Mouse (Mus musculus) stomach, postnatal 0 days (tissue): ENCODE data around the gene Gm12569.

Experiments used
- CTCF ChIP-seq: IDR thresholded peaks from 2 replicates; pipeline ENCODE4 v1.5.1; 2016; ENCODE audit warnings: antibody characterized with exemption, low read depth, mild to moderate bottlenecking, moderate library complexity
- EP300 ChIP-seq: optimal IDR thresholded peaks from 2 replicates; pipeline ENCODE3; 2016; ENCODE audit warnings: antibody characterized with exemption

DNA sequence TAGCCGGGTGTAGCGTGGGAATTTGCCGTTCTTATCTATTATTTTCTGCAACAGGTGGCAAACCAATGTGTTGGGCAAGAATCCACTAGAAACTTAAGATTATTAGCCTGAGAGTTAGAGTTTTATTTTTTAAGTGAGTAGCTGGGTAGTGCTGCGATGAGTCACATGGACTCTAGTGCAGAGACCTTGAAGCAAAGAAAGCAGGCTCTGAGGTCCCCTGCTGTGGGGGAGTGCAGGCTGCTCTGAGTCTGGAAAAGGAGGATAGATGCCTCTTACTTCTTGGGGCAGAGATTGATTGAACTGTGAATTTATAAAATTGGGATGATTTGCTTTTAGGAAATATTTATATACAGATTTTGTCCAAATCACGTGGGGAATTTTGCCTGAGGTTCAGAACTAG lies 17.5 kb upstream of the Gm12569 start:
- TF ChIP-seq EP300: no peak
- no peak for TF ChIP-seq CTCF
